Mouse (Mus musculus) urinary bladder, postnatal 4 days (tissue): Measurements from ENCODE around the gene Aamp.
"Not testable (repeated sequence)": the region's sequence is repeated elsewhere in the genome, so short reads cannot be mapped to it uniquely, and the experiment has no call there.

Experiments
- DNase-seq, 2 experiments: peaks; one replicate each; pipeline ENCODE4 v3.0.0; 2021 to 2022; ENCODE audit warnings: low spot score in 2 of 2

Gene Aamp

GRCm38 (mm10) chr1:74300347-74301110, 16.0 kb upstream of the Aamp start:
- DNase-seq: no peak

- no peak for DNase-seq
Measured at GRCm38 (mm10) chr1:74298996-74299395, 14.5 kb upstream of the Aamp start.

GRCm38 (mm10) chr1:74298157-74298750, 13.7 kb upstream of the Aamp start:
- DNase-seq: no peak

GRCm38 (mm10) chr1:74297269-74297668, 12.7 kb upstream of the Aamp start:
- peak in 1 of 2 experiments; percentile 56 for DNase-seq

- DNase-seq: no peak
Measured at GRCm38 (mm10) chr1:74296477-74296876, 11.9 kb upstream of the Aamp start.

GRCm38 (mm10) chr1:74295456-74296171, 11.1 kb upstream of the Aamp start:
- DNase-seq: peak; percentile 89 to 92

- no peak for DNase-seq
Measured at GRCm38 (mm10) chr1:74294733-74295455, 10.4 kb upstream of the Aamp start.

- no peak for DNase-seq
Measured at GRCm38 (mm10) chr1:74294090-74294643, 9.6 kb upstream of the Aamp start.

GRCm38 (mm10) chr1:74293306-74293960, 8.9 kb upstream of the Aamp start:
- DNase-seq: no peak

GRCm38 (mm10) chr1:74292331-74293020, 7.9 kb upstream of the Aamp start:
- DNase-seq: no peak

GRCm38 (mm10) chr1:74290141-74290540, 5.6 kb upstream of the Aamp start:
- DNase-seq: no peak

GRCm38 (mm10) chr1:74289740-74290139, 5.2 kb upstream of the Aamp start:
- DNase-seq: no peak

GRCm38 (mm10) chr1:74289248-74289647, 4.7 kb upstream of the Aamp start:
- no peak for DNase-seq

GRCm38 (mm10) chr1:74288327-74288726, 3.8 kb upstream of the Aamp start:
- no peak for DNase-seq

- DNase-seq: not testable (repeated sequence)
Measured at GRCm38 (mm10) chr1:74286869-74287607, 2.5 kb upstream of the Aamp start.

- no peak for DNase-seq
Measured at GRCm38 (mm10) chr1:74285212-74286010, 873 bp upstream of the Aamp start.

GRCm38 (mm10) chr1:74283686-74284463, 663 bp downstream of the Aamp start:
- peak in 1 of 2 experiments; percentile 57 for DNase-seq

GRCm38 (mm10) chr1:74282896-74283625, 1.5 kb downstream of the Aamp start:
- DNase-seq: no peak
